Mouse (Mus musculus): Measurements from ENCODE around the gene Mgat4b.

Gene Mgat4b

DNA sequence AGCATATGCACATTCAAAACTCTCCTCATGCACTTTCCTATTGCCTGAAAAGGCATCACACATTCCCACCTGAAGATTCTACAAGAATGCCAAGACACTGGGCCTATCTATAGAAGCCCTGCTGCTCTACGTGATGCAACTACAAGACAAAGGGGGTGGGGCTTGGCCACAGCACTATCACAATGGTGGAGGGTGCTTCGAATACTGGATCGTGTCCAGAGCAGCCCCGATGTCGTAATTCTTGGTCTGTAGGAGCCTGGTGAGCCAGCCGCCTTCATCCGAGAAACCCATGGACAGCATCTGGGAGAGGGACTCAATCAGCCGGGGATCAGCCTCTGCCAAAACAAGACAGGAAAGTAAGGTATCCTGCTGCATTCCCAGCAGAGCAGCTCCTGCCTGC lies 10.1 kb upstream of the Mgat4b start:
- DNase-seq (ENCODE audit: low spot score) = no peak

DNA sequence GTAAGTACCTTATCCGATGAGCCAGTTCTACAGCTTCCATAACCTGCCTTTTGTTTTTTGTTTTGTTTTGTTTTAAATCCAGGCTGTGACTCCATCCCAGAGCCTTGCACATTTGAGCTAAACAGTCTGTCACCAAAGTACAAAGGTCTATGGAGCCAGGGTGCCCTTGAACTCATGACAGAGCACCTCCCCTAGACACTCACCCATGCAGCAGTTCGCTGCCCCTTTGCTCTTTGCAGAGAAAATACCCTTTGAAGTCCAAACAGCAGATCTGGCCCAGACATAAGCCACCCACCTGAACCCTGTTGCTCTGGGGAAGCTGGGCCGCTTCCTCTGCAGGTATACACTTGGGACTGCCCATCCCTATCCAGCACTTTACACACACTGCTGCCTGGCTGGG lies 9.1 kb upstream of the Mgat4b start:
- DNase-seq (ENCODE audit: low spot score) = no peak

DNA sequence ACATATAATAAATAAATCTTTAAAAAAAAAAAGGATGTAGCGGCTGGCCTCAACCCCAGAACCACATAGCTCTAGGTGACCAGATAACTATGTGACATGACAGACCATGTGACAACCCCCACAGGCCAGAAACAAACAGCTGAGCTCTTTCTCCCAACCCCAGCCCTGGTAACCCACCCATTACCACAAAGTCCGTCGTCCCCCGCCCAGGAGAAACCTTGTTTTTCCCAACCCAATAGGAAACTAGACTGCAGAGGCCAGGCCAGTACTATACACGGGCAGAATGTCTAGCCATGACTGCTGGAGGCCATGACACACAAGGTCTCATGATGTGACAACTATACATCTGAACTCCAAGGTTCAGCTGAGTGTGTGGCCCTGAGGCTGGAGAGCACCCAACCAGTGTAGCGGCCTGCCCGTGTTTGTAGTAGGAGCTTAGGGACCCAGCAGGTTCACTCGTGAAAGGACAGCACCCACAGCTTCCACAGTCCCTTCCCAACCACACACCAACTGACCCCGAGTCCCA lies 7.3 kb upstream of the Mgat4b start:
- no peak for DNase-seq (ENCODE audit: low spot score)

DNA sequence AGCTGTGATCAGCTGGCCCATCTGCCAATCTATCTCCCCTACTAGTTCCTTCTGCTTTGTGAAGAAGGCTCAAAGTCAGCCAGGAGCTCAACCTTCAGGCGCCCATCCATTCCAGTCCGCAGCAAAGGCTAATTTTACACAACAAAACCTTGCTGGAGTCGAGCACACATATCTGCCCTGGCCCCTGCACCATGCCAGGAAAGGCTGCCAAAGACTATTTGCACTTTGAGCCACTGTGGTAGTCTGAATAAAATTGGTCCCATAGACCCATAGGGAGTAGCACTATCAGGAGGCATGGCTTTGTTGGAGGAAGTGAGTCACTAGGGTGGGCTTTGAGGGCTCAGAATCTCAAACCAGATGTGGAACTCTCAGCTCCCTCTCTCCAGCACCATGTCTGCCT lies 5.3 kb upstream of the Mgat4b start:
- no peak for DNase-seq (ENCODE audit: low spot score)

DNA sequence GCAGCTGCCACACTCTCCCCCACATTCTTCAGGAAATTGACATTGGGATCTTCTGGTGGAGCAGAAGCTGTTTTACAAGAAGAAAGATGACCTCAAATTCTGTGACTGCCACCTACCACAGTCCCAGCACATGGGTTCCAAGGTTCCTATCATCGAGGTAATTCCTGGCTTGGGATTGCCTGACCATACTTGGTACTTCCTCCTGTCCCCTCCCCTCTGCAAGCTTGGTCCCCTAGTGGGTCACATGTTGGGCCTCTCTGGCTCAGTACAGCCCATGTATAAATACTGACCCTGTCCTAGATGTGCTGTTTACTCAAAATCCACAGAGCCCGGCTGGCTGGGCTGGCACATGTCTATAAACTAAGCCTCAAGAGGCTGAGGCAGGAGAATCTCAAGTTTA lies 4.7 kb upstream of the Mgat4b start:
- no peak for DNase-seq (ENCODE audit: low spot score)

DNA sequence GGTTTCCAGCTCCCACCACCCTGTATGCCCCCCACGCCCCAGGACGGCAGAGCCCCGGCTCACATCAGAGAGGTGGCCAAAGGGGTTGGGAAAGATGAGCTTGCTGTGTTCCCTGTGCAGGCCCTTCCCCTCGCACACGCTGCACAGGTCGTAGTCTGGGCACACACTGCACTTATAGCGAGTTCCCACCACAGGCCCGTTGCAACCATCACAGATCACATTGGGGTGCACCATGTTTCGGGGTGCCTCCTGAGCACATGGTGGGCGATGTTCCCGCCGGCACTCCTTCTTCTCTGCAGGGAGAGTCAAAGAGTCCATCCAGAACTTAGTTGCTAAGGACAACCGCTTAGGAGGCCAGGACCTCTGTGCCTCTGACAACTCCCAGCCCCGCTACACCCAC lies 3.3 kb upstream of the Mgat4b start:
- no peak for DNase-seq (ENCODE audit: low spot score)

DNA sequence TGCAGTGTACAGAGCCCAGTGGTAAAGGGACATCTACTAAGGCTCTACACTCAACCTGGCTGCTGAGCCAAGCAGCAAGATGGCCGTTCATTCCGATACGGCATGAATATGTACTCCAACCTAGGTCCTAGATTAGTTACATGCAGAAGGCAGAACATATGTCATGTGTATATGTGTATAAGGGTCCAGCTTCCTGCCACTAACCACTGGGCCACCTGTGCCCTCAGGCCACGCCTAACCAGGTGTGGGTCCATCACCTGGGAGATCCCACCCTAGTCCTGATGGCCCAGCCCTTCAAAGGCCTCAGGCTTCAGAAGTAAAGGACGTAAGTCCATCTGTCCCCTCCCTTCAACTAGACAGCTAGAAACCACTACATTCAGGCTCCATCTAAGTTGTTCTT lies 2.7 kb upstream of the Mgat4b start:
- DNase-seq (ENCODE audit: low spot score) = no peak

DNA sequence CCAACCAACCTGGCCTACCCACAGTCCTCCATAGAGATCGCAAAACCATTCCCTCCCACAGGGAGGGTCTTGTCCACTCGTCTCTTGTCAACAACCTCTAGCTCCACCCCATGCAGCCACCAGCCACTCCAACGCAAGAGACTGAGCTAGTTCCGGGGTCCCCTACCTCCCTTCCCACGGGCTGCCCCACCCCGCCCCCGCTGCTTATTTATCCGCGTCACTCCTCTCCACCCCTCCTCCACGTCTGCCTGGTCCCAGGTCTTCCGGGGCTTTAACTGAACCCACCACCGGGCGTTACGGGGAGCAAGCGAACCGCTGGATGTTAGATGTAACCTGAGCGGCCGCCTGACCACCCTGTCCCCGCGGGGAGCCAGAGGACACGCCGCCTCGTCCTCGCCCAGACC lies 587 bp upstream of the Mgat4b start:
- DNase-seq (ENCODE audit: low spot score) = peak; percentile 81

DNA sequence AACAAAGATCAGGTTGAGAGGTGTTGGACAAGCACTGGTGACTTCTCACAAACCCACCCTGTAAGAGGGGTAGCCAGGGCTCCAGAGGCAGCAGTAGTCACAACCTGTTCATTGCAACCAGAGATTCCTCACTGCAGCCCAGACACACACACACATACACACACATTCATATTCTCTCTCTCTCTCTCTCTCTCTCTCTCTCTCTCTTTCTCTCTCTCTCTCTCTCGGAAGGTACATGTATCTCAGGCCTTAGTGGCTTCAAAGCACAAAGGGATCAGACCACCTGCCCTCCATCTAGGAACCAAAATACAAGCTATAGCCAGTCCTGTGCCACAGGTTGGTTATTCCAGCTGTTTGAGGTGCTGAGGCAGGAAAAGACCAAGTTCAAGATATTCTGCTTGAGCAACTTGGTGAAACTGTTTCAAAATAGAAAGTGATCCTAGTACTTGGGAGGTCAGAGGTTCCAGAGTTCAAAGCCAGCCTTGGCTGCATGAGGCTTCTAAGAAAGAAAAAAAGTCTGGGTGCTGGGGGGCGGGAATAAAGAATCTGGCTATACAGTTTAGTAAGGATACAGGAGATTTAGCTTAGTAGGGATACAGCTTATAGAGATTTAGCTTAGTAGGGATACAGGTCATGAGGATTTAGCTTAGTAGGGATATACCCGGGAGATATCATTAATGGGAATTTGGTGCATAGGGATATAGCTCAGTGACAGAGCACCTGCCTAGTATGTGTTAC lies 801 bp downstream of the Mgat4b start:
- no peak for DNase-seq (ENCODE audit: low spot score)

DNA sequence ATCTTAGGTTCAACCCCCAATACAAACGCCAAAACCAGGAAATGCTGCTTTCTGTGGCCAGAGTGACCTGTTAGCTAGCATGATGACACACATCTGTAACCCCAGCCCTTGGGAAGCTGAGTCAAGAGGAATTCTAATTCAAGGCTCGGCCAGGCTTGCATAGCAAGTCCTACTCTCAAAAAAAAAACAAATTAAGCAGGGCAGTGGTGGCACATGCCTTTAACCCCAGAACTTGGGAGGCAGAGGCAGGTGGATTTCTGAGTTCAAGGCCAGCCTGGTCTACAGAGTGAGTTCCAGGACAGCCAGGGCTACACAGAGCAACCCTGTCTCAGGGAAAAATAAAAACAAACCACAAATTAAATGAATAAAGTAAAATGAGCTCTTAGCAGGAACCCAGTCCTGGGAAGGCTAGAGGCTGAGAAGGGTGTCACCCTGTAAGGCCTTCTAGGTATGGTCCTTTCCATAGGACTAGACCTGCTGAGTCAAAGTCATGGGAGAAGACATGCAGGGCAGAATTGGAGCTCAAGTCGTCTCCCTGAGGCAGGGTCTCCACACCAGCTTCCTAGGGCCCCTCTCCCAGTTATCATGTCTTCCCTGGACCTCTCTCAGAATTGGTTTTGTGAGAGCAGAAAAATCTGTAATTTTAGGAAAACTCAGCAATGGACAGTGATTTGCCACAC lies 1.5 kb downstream of the Mgat4b start:
- DNase-seq (ENCODE audit: low spot score) = no peak

DNA sequence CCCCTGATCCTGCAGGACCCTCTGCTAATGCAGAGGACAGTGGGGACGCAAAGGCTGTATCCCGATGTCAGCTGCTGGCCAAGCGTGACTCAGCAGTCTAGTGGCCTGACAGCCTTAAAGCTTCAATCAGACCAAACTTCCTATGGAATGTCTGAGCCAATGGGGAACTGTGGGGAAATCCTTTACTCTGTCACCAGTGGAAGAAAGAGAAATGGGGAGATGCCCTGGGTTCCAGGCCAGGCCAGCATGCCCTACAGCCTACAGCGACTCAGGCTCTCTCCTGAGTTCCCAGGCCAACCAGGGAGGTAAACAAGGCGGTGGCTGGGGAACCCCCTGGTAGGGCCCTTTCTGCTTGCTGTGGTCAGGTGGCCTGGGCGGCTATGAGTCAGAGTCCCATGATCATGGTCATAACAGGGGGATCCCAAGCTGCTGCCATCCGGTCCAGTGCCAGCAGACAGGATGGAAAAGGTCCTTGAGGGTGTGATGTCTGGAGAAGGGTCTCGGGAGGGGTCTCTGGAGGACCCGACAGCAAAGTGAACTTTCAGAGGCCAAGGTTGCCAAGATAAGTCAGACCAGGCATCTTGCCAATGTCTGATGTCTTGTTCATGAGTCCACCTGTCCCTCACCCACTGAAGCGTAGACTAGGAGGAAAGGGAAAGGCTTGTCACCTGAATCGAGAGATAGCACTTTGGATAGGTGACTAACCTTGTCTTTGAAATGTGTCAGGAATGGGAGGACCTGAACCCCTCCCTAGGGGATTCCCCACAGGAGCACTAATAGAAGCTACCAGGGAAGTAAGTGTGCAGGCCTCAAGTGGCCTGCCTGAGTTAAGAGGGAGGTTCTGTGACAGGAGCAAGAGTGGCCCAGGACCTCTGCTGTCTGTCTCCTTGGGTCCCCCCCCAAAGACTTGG lies 2.4 kb downstream of the Mgat4b start:
- no peak for DNase-seq (ENCODE audit: low spot score)

DNA sequence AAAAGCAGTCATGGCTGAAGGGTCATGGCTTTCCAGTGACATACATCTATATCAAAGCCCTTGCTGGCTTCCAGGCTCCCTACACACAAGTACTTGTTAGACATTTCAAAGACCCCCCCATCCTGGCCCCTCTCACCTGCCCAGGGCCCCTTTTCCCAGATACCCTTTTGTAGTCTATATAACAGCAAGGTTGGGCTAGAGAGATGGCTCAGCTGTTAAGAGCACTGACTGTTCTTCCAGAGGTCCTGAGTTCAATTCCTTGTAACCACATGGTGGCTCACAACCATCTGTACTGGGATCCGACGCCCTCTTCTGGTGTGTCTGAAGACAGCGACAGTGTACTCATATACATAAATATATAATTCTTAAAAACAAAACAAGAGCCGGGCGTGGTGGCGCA lies 3.9 kb downstream of the Mgat4b start:
- no peak for DNase-seq (ENCODE audit: low spot score)

DNA sequence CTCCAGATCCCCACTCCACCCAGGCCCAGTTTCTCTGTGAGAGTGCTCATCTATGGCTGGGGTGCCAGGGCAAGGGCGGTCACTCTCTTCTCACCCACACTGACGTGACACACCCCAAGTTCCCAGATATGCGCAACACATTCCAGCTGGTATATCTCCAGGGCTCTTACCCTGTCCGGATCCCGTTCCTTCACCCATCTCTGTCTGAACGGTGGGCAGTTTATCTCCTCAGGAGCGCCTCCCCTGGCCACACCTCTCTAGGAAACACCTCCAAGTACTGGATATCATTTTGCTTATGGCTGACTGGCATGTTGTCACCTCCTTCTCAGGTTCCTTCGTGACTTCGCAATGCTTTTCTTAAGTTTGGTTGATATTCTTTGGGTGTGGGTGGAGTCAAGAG lies 4.9 kb downstream of the Mgat4b start:
- no peak for DNase-seq (ENCODE audit: low spot score)

DNA sequence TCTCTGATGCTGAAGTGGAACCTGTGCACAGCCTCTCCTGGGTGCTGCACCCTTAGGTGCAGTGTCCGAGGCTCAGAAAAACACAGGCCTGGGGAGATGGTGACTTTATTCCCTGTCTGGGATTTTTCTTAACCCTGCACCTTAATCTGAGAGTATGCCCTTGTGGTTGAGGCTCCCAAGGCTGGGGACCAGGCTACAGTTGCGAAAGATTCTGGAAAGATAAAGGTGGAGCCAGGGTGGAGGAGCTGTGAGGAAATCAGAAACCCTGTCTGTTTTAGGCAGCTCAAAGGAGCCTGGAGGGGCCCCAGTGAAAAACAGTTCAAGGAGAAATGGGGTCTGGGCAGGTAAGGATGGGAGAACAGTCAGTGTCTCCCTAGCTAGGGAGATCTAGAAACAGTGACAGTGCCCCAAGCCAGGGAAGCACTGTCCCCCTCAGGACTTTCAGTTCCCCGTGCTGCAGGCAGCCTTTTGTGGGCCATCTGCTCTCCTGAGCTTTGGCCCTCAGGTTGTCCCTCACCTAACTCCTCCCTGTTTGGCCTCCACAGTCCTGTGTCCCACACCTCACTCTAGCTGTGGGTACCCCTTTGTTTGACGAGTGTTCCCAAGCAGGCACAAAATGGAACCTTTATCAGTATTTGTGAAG lies 6.2 kb downstream of the Mgat4b start:
- no peak for DNase-seq (ENCODE audit: low spot score)

DNA sequence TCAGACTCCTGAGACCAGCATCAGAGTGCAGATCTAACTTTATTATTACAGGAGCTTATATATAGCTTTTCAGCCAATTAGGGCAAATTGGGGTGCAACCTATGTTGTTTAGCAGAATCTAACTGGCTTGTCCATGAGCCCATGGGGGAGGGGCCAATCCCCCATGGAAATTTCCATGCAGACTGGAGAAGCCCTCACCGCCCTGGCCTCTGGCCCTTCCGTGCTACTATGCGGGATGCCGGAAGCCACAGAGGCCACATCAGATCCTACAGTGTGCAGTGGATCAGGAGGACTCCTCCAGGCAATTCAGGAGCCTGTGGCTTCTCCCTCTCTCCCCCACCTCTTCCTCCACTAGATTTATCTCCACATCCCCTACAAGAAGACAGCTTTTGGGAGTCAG lies 7.1 kb downstream of the Mgat4b start:
- DNase-seq (ENCODE audit: low spot score) = no peak

DNA sequence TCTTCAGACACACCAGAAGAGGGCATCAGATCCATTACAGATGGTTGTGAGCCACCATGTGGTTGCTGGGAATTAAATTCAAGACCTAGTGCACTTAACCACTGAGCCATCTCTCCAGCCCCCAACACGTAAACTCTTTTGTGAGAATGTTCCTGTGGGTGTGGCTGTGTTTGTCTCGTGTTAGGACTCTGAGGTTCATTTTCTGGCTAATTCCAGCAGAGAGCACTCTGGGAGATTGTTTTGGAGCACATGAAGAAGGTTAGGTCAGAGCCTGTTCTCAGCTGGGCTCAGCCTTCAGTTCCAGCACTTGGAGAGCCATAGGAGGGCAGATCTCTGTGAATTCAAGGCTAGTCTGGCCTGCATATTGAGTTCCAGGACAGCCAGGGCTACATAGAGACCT lies 9.1 kb downstream of the Mgat4b start:
- no peak for DNase-seq (ENCODE audit: low spot score)

DNA sequence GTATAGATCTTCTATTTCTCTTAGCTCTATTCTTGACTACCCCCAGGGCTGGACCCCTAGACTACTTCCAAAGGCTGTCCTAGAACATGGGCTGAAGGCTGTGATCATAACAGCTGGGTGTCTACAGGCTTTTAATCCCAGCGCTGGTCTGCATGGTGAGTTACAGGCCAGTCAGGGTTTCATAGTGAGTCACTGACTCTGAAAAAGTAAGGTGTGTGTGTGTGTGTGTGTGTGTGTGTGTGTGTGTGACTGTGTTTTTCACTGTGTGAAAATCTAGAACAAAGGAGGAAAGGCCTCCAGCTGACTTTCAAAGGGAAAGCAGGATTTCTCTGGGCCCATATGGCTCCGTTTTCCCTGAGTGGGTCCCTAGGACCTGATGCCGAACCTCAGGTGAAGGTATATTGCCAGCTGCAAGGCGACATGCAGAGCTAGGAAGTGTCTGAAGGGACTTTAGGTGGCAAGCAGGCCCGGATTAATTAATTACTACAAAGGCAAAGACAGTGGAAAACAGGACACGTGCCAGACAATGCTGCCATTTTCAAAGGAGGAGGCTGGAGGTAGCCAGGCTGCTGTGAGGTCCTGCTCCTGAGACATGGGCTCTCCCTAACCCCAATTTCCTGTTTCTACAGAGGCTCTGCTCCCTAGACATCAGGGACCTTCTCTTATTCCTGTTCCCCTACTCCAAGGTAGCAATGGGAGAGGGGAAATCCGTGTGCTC lies 12.0 kb downstream of the Mgat4b start:
- no peak for DNase-seq (ENCODE audit: low spot score)

DNA sequence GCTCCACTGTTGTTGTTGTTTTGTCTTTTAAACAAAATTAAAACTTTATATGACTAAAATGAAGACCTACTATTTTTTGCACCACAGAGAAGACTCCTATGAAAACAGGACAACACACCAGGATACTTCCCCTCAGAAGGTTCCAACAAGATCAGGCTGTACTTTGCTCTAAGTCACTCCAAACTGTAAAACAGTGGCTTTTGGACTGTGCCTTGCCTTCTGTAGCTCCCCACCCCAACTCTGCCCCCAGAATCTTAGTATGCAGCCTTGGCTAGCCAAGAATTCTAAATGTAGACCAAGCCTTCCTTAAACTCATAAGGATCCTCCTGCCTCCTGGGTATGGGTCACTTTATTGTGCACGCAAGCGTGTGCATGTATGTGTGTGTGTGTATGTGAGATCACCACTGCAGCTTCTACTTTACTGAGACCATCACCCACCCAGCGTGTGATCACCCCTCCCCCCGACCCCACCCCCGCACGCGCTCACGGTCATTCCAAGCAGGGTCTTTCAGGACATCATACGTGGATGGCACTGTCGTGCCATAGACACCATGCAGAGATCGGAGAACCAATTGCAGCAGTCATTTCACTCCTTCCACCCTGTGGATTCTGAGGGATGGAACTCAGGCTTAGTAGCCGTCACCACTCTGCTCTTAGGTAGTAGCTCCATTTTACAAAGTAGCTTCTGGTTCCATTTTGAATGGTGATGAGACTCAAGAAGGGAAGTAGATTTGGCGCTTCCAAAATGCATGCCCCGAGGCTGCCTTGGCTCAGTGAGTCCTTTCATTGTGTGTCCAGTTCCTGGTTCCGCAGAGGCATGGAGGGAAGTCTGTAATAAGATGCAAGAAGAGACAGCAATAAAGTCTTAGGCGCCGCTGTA lies 13.3 kb downstream of the Mgat4b start:
- no peak for DNase-seq (ENCODE audit: low spot score)

DNA sequence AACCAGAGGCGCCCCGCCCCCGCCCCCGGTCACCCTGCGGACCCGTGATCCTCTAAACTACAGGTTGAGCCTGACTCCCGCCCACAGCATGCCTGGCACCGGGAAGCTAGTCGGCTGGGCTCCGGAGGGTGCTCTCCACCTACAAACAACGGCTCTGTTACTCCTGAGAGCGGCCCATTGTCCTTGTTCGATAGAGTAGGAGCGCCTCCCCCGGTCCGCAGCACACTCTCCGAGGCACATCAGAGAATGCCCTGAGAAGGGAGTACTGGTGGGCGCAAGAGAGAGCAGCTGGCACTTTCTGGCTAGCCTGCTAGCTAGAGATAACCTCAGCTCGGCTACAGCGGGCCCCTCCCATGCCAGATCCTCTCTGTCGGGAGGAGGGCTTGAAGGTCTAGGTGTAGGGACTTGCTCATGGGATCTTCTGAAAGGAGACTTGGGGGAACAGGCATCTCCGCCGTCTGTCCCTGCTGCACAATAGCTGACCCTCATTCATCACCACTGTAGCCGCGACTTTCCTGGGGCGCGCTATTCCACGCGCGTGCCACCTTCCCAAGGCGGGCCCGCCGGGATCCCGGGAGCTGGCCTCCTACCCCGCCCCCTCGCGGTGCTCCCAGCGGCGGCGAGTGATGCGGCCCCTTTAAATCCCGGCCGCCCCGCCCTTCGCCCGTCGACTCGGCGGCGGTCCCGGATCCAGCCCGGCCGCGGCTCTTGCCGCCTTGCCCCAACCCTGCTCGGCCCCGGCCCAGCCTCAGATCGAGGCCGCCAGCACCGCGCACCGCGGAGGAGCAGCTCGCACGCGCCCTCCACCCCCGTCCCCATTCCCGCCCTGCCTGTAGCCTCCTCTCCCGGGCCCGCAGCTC lies 14.2 kb downstream of the Mgat4b start:
- DNase-seq (ENCODE audit: low spot score) = peak; percentile 83

All from spleen, adult 12 weeks (tissue).